Mouse (Mus musculus) lung, postnatal 10 days (tissue): ENCODE data around the gene Ankrd23.
"Not testable (repeated sequence)": the region's sequence is repeated elsewhere in the genome, so short reads cannot be mapped to it uniquely, and the experiment has no call there.

Source experiments
- DNase-seq: peaks from one replicate; pipeline ENCODE4 v3.0.0; 2021

Gene Ankrd23

DNA sequence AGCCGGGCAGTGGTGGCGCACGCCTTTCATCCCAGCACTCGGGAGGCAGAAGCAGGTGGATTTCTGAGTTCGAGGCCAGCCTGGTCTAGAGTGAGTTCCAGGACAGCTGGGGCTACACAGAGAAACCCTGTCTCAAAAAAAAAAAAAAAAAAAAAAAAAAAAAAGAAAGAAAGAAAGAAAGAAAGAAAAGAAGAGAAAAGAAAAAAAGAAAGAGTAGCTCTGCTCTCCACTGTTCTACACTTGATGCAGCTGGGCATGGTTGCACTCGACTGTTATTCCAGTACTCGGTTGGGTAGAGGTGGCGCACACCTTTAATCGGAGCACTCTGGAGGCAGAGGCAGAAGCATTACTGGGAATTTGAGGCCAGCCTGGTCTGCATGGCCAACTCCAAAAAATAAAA is at the start of gene Ankrd23:
Gene Ankrd23, minus strand, starts transcription at position 101 of the 400 bp plus-strand sequence.
- DNase-seq, result not testable (repeated sequence)

DNA sequence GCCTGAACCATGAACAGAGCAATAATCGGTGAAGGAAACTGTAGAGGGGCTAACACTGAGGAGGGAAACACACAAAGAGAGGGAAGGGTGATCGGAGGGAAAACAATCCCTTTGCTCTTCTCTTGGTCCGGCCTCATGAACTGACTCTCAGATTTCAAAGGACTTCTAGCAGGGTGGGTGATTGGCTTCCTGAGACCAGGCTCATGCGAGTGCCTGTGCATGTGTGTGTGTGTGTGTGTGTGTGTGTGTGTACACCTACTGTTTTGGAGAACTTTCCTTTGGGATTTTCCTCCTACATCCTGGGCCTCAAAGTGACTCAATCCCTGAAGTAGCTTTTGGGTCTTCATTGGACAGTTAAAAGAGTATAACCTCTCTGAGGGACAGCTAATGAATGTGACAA is 49.6 kb upstream of the Ankrd23 start:
- no peak for DNase-seq

DNA sequence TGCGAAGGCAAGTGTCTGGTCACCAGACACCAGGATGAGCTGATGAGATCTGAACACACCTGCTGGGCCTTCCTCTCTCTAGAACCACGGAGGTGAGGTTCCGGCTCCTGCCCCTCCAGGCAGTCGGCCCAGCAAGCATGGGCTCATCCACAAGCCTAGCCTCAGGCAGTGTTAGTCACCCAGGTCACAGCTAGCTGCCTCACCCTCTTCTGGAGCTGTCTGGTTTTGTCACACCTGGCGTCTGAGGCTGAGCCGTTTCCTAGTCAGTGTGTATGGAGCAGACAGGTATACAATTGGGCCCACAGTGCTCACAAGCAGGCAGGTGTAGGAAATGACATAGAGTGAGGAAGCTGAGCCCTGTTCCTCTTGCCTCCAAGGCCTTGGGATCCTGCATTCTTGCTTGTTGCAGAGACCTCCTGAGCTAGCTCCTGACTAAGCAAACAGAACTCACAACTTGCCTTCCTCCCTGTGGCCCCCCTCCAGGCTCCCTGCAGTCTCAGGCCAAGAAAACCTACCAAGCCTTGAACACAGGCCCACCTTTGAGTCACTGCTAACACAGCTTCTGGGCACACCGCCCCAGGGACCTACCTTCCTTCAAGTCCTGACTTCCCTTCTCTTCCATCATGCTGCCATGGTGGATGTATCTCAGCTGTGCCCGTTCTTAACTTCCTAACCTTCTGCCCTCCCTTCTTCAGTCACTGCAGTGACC is 46.9 kb upstream of the Ankrd23 start:
- no peak for DNase-seq

DNA sequence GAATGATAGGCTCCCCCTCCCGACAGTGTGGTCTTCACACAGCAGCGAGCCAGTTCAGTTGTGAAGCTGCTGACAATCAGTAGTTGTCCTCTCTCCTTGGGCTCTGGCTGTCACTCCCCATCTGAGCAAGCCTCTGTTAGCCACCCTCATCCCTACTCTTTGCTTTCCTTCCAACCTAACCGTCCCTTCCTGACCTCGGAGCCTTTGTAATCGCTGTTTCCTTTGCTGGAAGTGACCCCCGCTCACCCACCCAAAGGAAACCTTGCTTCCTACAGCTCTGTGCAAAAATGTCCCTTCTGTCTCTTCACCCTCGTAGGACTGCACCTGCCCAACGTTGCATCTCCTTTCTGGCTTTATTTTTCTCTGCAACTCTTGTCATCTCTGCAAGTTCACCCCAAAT is 45.5 kb upstream of the Ankrd23 start:
- no peak for DNase-seq

DNA sequence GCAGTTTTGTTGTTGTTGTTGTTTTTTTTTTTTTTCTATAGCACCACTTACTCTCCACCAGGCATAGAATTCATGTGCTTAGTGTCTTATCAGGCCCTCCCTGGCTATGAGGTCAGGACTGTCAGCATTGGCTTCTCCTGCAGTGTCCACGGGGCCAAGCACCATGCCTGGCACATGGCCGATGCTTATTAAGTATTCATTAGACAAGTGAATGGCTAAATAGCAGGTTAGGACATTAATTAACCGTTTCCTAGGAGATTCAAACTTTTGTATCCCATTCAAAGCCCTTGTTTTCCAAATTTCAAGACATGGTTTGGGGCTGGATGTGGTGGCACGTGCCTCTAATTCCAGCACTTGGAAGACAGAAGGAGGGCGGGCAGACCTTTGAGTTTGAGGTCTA is 44.6 kb upstream of the Ankrd23 start:
- no peak for DNase-seq

DNA sequence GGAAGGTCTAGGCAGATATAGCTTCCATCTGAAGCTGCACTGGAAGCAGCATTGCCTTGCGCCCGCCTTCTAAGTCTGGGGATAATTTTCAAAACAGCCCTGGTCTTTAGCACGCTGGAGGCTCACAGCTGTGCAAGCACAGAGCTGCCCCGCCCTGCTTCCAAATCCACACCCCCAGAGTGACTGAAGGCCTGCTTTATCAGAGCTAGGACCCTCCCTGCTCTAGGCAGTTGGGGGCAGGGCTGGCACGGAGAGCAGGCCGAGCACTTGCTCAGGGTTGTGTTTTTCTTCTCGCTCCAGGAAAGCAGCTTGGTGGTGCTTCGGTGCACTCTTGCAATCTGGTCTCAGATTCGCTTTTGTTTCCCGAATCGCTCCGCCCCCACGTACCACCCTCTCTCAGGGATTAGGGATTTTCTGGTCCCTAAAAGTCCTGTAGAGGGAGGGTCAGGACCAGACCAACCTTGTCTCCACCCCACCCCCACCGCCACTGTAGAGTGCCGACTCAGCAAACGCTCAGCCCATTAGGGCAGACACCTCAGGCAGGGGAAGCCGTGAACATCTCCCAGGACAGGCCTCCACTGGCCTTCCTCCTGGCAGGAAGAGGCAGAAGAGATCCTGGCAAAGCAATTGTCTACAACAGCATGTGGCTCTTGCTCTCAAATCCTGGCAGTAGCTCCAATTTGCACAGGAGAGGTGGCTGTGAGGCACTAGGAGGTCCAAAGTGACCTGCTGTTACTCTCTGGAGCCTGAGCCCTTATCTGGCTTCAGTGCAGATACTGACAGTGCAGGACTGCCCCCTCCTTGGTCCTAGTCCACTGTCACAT is 43.9 kb upstream of the Ankrd23 start:
- peak; percentile 84 for DNase-seq

DNA sequence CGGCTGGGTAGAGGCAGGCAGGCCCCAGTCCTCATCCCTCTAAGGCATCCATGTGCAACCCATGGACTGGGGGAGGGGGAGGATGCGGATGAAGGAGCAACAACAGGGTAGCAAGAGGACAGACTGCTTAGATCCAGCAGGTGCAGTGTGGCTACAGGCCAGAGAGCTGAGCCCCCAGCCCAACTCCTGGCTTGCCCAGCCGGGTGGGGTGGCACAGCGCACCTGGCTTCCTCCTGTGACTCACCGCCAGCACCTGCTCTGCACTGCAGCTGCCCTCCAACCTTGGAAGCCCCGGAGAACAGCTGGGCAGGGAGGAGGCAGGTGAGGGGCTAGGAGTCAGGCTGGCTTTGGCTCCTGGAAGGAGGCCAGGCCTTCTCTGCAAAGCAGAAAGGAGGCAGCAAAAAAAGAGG is 43.3 kb upstream of the Ankrd23 start:
- DNase-seq, result no peak

DNA sequence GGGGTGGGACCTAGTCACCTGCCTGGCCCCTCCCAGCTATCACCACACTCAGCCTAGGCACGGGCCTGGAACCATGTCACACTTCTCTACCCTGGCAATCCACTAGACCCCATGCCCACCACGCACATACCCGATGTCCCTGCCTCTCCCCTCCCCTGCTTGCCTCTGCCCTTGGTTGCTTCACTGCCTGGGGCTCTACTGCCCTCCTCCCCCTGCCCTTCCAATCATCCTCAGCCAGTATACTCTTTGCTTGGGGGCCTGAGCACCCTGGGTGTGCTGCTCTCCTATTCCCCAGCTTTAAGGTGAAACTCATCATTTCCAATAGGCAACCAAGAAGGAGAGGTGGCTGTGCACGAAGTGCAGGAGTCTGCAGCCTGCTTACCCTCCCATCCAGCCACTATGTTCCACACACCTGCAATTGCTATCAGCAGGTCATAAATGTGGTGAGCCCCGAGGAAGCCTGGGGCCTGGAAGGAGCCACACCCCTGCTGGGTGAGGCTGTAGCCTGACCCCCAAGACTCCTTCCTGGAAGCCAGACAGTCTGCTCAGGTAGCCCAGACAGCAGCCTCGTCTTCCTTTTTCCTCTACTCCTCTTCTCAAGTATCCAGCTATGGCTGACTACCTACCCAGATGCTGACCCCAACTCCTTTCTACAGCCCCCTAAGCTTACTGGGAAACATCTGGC is 40.5 kb upstream of the Ankrd23 start:
- no peak for DNase-seq

DNA sequence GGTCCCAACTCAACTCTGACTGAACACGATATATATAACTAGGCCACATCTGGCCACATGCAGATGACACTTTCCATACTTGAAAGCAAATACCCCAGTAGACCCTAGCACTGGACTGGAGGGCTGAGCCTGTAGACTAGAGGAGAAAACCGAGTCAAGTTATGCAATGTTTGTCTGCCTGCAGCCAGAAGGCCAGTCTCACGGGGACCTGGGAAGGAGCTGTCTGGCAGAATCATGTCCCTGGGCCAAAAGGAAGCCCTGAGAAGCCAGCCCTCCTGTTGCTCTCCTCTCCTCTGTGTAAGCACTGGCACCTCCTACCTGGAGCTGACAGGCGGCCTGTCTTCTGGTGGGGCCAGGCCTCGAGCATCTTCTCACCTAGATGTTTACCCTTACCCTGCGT is 38.7 kb upstream of the Ankrd23 start:
- no peak for DNase-seq

DNA sequence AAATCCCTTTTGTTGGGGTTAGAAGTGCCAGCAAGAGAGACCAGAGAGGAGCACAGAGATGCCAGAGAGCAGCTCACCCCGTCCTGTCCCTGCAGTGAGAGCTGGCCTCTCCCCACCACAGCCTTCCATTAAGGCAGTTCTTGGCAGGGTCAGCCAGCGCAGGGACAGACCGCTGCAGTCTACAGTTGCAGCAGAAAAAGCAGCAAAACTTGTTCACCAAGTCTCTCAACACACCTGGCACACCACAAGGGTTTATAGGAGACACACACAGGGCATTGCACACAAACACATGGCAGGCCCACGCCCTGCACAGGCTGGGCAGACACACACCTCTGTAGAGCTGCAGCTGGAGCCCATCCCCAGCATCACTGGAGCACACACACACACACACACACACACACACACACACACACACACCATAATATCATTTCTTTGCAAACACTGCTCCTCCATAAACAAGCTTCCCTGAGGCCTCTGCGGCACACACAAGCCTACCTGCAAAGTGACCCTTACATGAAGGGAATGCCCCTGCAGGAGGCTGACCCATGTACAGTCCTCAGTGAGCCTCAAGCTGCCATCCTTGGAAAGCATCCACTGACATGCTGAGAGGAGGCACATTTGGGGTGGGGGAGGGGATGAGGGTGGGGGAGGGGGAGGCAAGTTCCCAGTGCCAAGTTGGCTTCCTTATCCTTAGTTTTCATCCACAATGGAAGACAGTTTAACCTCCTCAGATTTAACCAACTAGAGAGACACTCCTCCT is 37.7 kb upstream of the Ankrd23 start:
- DNase-seq, result no peak

DNA sequence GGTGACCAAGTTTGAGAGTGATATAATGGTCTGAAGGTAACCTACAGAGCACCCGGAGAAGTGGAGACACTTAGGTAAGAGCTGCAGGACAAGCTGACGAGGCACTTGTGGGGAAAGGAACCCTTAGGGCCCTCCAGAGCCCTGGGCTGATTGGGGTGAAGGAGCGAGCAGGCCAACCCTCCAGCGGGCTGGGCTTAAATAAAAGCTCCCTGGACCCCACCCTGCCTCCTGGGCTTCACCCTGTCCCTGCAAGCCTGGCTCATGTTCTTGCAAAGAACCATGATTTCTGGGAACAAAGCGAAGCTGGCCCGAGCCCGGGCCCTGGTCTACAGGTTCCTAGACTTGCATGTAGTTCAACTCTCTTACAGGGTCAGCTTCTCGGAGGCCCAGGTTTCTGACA is 36.8 kb upstream of the Ankrd23 start:
- no peak for DNase-seq

DNA sequence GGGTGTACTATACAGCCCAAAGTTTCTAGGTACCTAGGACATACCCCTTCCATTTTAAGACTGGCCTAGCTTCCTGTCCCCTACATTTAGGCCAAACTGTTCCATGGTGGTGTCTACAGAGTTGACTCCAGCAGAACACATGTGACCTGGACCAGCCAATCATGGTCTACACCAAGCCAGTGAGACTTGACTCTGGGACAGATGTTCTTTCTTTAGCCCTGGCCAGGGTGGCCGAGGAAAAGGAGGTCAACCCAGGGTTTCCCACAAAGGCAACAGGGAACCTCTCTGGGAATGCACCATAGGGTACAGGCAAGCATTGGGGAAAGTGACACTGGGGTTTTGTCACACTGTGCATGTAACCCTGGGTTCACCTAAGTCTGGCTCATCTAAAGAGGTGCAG is 36.0 kb upstream of the Ankrd23 start:
- no peak for DNase-seq

DNA sequence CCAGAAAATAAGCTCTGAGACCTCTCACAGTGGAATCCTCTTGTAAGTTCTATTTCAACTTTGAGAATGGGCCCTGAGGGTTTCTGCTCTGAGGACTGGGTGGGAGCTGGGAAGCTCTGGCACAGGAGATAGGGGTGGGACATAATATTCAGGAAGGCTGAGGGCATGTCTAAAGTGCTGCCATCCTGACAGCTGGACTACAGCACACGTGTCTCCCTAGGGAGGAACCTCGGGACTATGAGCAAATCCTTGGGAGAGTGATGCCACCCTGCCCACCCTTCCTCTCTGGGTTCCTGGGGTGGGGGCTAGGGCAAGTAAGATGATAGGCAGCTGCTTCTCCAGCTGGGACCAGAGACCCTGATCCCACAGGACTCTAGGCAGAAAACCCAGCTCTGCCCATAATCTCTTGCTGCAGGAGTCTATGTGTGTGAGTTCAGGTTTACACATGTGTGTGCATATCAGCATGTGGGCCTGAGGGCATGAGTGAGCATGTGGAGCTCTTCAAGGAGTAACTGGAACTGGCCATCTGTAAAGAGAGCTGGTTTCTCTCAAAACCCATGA is 35.5 kb upstream of the Ankrd23 start:
- DNase-seq, result no peak

DNA sequence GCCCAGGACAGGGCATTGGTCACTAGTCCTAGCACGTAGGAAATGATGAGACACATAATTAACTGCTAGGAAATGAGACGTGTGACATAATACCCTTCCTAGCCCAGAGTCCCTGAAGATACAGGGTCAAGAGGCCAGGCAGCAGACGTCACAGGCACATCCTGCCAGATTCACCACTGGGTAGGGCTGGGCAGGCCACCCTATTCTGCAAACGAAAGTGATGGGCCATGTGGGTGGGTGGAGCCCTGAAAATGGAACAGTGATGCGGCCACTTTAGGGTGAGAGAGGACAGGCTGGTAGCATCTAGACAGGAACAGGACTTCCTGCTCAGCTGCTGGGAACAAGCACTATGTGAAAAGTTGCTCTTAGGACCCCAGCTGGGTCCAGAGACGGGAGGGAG is 34.9 kb upstream of the Ankrd23 start:
- DNase-seq, result peak; percentile 85

DNA sequence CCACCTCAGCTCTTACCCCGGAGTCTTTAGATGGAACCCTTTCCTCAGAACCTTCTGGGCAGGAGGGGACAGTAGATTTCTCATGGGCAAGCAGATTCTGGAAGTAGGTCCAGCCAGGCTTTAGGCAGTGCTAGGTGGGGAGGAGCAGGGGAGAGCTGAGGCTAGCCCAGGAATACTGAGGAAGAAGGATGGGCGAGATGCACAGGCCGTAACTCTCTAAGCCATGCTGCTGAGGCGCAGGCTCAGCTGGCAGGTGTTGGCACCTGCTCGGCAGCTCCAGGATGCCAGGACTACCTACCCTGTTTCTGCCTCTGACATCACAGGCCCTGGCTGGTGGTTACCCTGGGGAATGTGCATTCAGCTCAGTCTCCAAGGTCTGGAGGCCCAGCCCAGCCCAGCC is 33.6 kb upstream of the Ankrd23 start:
- no peak for DNase-seq

DNA sequence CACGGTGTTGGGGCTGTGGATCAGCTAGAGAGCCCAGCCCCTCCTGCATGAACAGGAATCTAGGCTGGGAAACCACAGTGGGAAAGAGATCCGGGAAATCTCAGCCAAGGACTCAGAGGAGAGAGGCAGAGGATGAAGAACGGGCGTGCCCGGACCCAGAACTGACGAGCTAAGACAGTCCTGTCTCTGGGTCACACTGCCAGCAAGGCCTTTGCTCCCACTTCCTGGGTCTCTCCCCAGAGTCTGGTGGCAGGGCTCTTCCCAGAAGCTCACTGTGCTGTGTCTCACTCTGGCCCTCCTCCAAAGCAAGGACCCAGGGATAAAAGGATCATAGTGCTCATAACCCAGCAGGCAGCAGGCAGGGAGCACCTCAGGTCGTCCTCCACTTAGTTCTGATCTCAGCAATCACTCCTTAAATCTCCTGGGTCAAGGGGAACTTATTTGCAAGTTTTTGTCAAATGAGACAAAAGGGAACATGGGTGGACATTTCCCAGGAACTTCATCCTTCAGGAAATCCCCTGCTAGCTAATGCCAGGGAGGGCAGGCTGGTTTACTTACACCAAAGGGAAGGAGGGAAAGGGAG is 33.1 kb upstream of the Ankrd23 start:
- DNase-seq, result peak; percentile 49

DNA sequence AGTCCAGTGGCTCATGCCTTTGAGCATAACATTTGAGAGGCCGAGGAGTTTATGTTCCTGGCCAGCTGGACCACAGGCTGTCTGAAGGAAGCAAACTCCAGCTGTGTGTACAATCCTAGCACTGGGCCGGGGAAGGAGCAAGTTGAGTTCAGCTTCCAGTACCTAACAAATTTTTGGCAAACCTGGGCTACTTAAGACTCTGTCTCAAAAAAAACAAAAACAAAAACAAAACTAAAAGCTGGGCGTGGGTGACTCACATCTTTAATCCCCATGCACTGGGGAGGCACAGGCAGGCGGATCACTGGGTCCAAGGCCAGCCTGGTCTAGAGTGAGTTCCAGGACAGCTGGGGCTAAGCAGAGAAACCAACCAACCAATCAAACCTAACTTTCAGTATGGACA is 32.1 kb upstream of the Ankrd23 start:
- DNase-seq, result no peak

DNA sequence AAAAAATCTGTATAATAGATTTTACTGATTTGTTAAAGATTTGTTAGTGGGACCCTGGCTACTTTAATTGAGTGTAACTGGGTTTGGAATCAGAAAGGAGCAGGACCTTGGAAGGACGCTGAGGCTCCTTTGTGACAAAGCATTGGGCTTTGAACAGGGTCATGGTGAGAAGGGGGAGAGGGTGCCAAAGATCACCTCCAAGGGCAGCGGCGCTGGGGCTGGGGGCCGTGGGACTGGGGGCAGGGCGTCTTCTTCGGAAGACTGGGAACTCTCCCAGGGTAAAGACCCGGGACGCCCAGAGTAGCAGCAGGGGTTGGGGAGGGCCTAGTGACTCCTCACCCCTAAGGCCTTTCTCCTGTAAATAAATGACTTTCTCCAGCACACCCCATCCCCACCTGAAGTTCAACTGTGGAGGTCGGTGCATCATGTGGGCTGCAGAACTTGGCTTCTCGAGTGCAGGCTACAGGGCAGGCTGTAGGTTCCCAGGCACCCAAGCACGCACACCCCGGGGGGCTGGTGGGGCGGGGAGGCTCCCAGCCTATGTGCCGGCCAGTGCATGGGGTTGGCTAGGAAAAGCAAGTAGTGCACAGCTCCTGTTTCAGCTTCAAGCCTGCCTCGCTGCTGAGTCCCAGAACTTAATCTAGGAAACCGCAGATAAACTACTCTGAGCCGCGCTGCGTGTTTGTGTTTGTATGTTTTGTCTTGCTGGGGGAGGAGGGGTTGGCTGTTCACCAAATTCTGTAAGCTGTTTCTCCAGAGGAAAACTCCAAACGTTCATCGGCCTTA is 31.3 kb upstream of the Ankrd23 start:
- DNase-seq, result peak; percentile 44

DNA sequence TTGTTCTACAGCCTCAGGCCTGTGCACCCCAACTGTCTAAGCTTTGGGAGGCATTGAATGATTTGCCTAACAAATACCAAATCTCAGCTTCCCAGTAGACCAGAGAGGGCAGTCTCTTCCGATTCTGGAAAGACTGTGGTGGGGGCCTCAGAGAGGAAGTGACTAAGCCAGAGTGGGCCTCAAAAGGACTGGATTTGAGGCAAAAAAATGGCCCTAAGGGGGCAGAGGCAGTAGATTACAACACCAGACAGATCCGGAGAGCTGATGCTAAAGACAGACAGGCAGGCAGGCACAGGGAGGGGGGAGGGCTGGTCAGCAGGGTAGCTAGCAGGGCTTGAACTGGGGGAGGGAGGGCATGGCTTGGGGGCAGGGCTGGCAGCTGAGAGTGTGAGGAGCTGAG is 29.7 kb upstream of the Ankrd23 start:
- no peak for DNase-seq

DNA sequence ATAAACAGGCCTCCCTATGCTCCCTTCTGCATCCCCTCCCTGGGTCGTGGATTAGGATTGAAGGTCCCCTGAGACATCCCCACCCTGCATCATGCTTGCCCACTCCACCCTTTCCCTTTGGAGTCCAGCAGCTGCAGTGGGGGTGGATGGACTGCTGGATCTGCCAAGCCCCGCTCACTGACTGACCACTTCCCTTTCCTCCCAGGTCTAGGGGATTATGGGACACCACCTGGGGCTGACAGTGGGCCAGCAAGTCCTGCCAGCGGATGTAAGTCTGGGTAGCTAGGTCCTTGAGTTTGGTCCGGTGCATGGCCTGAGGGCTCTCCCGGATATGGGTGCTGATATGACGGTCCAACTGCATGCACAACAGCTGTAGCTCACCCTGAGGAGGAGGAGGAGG is 27.4 kb upstream of the Ankrd23 start:
- no peak for DNase-seq

DNA sequence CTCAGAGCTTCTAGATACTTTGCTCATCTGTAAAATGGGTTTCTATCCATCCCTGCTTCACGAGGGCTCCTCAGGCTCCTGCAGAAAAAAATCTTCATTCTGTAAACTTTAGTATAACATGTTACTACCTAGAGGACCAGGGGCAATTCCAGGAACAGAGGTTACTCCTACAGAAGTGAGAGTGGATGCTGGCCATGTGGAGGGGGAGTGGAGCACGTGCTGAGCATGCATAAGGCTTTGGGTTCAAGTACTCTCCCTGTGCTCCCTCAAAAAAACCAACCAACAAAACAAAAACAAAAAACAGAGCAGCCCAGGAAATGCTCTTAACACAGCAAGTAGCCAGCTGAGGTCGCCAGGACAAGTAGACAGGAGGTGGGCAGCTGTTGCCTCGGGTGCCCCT is 26.9 kb upstream of the Ankrd23 start:
- DNase-seq, result no peak

DNA sequence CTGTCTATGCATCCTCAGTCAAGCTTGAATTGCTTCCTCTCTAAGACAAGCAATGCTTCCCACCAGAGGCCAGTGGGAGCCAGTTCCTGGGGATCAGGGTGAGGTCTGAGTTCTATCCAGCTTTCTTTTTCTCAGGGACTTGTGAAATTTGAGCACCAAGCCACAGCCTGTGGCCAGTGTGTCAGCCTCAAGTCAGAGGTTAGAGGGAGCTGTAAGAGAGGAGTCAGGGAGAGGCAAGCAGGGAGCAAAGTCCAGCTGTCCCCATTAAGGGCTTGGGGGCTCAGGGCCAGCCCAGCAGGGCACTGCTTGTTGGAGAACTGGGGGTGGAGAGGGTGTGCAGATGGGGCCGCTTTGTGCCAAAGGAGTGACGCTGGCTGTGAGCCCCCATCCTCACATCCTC is 26.5 kb upstream of the Ankrd23 start:
- DNase-seq, result peak; percentile 36
